Mouse (Mus musculus) hematopoietic stem cell, adult 5-6 weeks (primary cell): ENCODE data around the gene Rgs8. TPM values are rescaled to one million over a fixed set of nuclear protein-coding genes. Genes with fewer than 3 reads are reported as not detected.

Experiments used
- ATAC-seq, 2 experiments: fragments of 125-278 bp in 1 of 2; replicated peaks in 1 of 2; 2 replicates each; pipeline ENCODE4 v1.8.0; 2016 to 2017; ENCODE audit warnings: inconsistent platforms in 2 of 2, mild to moderate bottlenecking in 2 of 2, moderate number of reproducible peaks in 2 of 2, low read depth in 1 of 2, moderate TSS enrichment in 1 of 2; ENCODE audit not compliant: low FRiP score in 2 of 2, poor library complexity in 2 of 2, severe bottlenecking in 2 of 2, insufficient read depth in 1 of 2, low TSS enrichment in 1 of 2
- total RNA-seq: library from RNA; stranded (forward); fragments of 172-1452, 232-1000 nt; gene quantifications from 2 replicates; pipeline ENCODE4 v1.2.3, GENCODE M21; 2017

Gene Rgs8
- total RNA-seq, 1 experiment from 2014 or later, result 3.6 TPM

DNA sequence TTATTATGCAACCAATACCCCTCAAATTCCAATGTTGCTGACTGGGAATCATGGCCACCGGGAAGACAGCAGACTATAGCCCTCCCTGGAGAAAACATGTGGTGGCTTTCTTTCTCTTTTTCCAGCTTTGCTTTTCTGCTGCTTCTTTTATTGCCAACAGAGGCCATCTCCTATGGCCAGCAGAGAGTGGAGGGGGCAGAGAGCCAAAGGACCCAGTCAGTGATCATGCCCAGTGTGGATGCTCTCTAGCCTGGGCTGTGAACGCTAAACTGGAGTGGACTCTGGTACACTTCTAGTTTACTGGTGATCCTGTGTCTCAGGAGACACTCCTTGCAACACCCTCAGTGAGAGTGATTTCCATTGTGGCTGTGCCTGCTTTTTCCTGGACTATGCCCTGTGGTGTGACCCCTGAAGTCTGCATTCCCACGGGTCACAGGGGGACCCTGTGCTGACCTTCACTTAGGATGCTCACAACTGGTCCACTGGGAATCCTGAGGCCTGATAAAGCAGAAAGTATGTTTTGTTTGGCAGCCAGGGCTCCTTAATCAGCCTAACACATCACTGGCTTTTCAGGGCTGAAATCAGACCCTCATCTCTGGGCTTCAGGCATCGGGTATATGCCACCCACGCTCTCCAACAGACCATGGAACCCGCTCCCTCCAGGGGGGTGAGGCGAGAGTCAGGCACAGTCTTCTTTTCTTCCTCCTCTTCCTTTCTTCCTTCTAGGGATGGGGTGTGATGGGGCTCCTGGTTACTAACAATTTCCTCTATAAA is 45.7 kb downstream of the Rgs8 start:
- no peak for ATAC-seq

DNA sequence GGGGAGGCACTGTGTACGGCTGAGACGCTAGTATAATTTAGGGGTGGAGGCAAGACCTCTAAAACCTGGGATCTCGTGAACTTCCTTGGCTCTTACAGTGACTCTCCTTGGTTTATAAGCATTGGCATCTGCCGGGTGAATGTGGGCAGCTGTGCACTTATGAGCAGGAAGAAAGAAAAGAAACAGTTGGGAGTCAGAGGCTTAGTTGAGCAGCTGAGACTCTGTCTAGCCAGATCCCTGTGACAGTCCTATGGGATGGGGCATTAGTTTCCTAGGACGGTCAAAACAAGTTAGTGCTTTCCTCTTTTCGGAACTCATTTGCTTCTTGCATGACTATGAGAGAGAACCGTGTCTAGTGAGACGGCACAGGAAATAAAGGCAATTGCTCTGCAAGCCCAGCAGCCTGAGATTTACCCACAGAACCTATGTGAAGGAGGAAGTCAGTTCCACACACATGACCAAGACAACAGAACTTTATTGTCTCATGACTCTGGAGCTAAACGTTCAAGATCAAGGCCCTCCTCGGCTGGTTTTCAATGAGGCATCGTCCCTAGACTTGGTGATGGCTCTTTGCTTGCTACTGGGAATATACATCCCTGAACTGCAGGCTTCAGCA is 47.7 kb downstream of the Rgs8 start:
- ATAC-seq, result peak; percentile 23 to 31; a peak in 2 of 4 replicates

- no peak for ATAC-seq
Measured at GRCm38 (mm10) chr1:153701461-153701860, 48.6 kb downstream of the Rgs8 start.

DNA sequence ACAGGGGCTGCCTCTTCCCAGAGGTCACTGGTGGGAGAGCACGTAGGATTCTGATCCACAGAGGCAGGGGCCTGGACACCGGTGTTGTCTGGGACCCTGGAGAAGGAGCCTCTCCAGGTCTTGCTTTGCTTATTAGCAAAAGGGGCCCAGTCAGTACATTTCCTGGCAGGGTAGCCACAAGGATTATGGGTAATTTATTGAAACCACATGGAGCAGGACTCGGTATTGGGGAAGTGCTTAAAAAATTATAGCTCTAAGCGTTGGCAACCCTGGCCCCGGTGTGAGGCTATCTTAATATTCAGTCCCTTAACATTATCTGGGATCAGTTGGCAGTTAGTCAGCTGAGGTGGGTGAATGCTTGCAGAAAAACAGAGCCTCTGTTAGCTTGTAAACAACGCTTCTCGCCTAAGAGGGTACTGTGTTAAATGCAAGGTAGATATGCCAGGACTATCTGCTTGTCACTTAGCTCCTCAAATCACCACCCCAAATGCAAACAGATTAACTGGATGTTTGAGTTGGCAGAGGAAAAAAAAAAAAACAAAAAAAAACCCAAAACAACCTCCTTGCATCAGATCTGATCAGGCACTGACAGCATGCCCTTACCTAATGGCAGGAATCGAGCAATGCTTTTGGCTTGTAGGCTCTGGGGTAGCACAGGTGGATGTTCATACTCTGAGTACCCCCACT is 49.5 kb downstream of the Rgs8 start:
- no peak for ATAC-seq

GRCm38 (mm10) chr1:153702853-153703410 is 50.1 kb downstream of the Rgs8 start:
- ATAC-seq, result no peak

- ATAC-seq, result no peak
Measured at GRCm38 (mm10) chr1:153703445-153703991, 50.7 kb downstream of the Rgs8 start.

DNA sequence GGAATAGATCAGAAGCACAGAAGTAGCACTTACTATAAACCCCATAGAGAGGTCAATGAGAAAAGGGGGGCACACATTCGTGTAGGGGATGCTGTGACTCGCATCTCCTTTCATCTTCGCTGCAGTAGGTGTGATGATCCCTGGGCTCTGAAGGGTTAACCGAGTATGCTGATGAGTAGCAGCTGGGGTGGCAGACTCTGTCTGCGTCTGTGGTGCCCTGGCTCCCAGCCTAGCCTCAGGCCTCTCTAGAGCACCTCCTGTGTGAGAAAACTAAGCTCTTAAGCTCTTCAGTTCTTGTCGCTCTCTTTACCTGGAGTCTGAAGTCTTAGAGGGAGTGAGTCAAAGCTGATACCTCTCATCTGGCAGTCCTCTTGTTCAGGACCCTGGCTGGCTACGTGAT is 51.3 kb downstream of the Rgs8 start:
- ATAC-seq, result no peak

- no peak for ATAC-seq
Measured at GRCm38 (mm10) chr1:153704996-153705395, 52.2 kb downstream of the Rgs8 start.

DNA sequence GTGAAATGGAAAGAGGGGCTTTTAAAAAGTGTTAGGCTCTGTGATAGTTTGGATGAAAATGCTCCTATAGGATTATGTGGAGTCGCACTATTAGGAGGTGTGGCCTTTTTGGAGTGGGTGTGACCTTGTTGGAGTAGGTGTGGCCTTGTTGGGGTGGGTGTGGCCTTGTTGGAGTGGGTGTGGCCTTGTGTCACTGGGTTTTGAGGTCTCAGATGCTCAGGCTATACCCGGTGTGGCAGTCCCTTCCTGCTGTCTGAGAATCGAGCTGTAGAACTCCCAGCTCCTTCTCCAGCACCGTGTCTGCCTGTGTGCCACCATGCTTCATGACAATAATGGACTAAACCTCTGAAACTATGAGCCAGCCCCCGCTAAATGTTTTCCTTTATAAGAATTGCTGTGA is 55.8 kb downstream of the Rgs8 start:
- no peak for ATAC-seq

- peak in 1 of 2 experiments; percentile 51; a peak in 3 of 4 replicates for ATAC-seq
Measured at GRCm38 (mm10) chr1:153709451-153709850, 56.6 kb downstream of the Rgs8 start.

DNA sequence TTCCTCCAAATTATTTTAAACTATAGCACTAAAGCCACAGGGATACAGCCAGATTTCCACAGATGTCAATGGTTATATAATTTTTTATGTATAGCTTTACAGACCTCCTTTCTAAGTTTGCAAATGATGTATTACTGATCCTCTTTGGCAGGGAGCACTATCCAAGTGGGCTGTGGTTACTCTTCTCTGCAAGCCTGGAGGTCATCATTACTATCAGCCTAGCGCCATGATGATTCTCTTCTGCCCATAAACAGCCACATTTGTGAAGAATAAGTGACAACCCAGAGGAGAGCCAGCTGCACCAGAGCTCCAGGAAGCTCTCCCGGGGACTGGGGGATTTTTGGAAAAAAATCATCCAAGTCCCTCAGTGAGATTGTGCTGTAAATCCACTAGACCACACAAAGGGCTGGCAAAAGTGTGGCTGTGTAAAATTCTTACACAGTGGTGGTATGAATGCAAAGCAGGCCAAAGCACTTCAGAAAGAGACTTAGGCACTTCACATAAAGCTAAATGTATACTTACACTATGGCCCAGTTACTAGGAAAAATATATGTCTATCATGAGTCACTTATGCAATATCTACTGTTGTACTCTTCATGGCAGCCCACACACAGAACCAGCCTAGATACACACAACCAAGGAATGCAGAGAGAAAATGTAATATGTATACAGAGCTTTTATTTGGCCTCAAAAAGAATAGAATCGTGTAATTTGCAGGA is 58.9 kb downstream of the Rgs8 start:
- ATAC-seq, result no peak

GRCm38 (mm10) chr1:153712633-153713032 is 59.8 kb downstream of the Rgs8 start:
- no peak for ATAC-seq

- ATAC-seq, result no peak
Measured at GRCm38 (mm10) chr1:153717990-153718389, 65.2 kb downstream of the Rgs8 start.

- ATAC-seq, result no peak
Measured at GRCm38 (mm10) chr1:153720935-153721334, 68.1 kb downstream of the Rgs8 start.

DNA sequence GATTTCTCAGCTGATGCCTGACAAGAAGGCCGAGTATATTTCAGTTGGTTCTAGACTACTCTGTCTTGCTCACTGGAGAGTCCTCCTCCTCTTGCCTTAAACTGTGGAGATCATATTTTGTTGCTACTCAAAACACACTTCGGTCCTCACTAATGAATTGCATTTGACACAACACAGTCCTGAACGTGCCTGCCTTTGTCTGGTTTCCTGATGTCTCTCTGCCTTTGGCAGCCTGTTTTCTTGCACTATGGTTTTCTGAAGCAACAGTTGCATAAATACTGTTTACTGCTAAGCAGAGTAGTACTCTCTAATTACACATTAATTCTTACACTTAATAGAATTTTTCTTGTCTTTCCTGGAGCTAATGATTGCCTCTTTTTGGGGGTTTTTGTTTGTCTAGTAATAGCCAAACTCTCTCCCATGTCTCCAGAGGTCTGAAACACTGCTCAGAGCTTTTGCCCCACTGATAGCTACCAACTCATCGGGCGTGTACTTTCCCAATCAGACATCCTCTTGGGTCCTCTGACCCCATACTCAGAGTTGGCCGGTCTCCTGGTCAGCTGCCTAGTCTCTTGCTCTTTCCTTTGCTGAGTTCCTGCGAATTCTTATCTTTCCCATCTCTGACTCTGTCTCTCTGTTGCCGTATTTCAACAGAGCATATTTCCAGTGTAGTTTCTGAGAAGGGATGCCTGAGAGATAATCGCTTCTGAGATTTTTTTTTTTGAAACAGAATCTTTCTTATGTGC is 68.9 kb downstream of the Rgs8 start:
- no peak for ATAC-seq

GRCm38 (mm10) chr1:153723426-153723825 is 70.6 kb downstream of the Rgs8 start:
- ATAC-seq, result no peak

DNA sequence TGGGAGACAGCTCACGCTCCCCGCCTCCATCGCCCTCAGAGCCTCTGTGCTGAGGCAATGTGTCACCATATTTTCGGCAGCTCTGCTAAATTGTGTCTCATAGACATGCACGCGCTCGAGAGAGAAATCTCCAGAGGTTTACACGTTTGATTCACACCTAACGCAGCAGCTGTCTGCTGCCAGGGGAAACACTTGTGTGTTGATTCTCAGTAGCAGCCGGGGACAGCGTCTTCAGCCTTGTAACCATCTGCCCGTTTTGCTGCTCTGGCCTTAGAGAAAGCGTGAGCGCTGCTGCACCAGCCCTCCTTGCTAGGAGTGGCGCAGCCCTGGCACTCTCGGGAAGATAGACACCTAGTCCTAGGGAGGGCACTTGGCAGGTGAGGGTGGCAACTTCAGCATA is 73.8 kb downstream of the Rgs8 start:
- ATAC-seq, result no peak
